Mouse (Mus musculus): ENCODE results near the gene H2-Ke6.
A peak's percentile ranks its signal among the peaks of the same experiment; 100 is the strongest.

GRCm38 (mm10) chr17:34000150-34000537, 27.7 kb downstream of the H2-Ke6 start, which contains the start of gene H2-K1:
- TF ChIP-seq CTCF (IDR thresholded peaks at IDR 0.05; ENCODE audit: low read depth, low read length) (no peak), POLR2A (IDR thresholded peaks at IDR 0.05; ENCODE audit: extremely low read depth, insufficient read depth, low read length) (peak; percentile 100)

Data from liver, adult 2 months (tissue).